Mouse (Mus musculus): ENCODE measurements at regions not wholly inside any gene's neighbourhood (a gene's known extent, or its start where the extent isn't known, plus 50 kb on each side); places are given as distances from the start of the nearest gene placed in this dataset.

GRCm38 (mm10) chr8:102900662-102901061 is 115.2 kb upstream of the Cdh11 start:
- TF ChIP-seq CTCF (IDR thresholded peaks at IDR 0.05; ENCODE audit: low read depth, low read length) (no peak), POLR2A (IDR thresholded peaks at IDR 0.05; ENCODE audit: insufficient read depth, low read length) (no peak)
